Mouse (Mus musculus): ENCODE data around the gene Arid5b. TPM values are rescaled to one million over a fixed set of nuclear protein-coding genes. Genes with fewer than 3 reads are reported as not detected.
A peak's percentile ranks its signal among the peaks of the same experiment; 100 is the strongest.

Arid5b gene
- total RNA-seq, 2 experiments from 2014 or later, result 14.5 to 28.5 TPM

DNA sequence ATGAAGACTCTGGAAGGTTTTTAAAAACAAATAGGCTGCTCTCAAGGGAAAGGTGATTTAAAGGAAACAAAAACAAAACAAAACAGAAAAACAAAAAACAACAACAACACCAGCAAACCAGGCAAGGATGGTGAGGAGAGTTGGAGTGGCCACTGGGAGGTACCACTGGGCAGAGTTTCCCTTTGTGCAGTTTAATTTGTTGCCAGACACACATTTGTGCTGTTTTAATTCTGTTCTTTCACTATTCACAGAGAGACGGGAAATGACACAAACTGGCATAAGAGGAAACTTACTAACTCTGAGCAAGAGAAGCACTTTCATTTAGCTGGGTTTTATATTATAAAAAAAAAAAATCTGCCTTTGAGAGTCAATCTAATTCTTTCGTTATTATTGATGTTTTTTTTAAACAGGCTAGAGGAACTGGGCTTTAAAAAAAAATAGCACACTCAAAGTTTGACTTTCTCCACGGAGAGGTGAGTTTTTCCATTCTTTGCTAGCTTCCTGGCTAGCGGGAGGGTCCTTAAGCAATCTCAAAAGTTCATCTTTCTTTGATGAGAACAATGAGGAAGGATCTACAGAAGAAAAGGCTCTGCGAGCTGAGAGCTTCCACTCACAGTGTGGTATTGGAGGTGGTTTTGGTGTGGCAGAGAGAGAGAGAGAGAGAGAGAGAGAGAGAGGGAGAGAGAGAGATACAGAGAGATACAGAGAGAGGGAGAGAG, 39.7 kb downstream of the Arid5b start:
- ATAC-seq (ENCODE audit: poor library complexity, severe bottlenecking), result peak; percentile 25; the same call in 1 of the 2 replicates

DNA sequence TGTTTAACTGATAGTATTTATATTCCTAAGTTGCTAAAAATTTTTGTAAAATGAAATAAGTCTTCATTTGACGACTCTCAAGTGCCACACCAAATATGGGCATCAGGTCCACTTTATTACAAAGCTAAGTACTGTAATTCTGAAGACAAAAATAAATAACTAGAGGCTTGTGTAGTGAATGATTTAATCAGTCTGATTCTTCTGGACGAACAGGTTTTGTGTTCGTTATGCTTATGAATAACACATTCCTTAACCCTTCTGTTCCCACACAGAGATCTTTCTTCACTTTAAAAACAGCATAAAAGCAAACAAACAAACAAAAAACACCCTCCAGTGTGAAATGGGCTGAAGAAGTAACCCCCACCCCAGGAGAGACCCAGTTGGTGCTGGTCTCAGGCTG, 40.4 kb downstream of the Arid5b start:
- no peak for ATAC-seq (ENCODE audit: poor library complexity, severe bottlenecking)

DNA sequence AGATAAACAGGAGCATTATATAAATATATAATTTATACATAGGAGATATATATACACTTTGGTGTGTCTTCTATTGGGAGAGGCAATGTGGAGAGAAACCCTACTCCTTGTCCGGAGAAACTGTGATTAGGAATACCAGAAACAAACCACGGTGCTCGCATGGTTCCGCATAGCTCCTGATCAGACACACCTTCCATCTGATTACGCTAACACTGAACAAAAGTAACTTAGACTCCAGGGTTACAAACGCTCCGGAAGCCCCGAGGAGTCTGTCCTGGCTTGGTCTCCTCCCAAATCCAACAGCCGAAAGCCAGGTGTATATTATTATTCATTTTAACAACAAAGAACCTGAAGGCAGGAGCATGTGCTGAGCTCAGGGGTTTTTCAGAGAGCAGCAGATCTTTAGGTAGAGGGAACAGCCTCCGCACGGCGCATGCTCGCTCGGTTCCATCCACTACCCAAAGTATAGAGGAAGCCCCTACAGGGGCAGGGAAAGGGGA, 41.5 kb downstream of the Arid5b start:
- no peak for ATAC-seq (ENCODE audit: poor library complexity, severe bottlenecking)

DNA sequence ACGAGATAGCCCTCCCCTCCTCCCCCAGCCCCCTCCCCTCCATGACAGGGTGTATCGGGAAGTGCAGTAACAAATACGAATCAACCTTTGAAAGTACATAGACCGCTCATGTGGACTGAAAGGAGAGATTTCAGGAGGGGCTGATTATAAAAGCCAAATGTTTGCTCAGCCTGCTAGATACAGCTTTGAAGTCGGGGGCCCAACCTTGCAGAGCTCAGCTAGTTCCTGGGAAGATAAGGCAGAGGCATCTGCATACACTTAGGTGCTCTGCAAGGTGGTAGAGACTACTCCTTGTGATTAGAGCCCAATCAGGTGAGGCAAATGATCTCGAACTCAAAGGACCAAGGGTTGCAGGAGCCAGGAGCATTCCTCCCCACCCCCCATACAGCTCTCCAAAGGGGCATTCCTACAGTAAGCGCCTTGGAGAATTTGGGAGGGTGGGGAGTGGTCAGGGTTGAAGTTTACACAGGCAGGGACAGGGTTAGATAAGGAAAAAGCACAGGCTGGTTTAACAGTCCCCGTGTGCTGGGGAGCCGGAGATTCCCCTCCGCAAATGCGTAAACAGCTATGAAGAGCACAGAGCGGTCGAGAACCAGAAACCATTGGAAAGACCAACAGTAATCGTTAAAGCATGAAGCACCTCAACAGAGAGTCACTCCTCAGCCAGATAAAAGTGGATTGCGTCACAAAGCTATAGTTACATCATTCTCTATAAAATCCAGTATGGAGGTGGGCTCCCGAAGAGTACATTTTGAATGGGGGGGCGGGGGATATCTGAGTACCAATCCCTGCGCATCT, 47.0 kb downstream of the Arid5b start:
- no peak for ATAC-seq (ENCODE audit: poor library complexity, severe bottlenecking)

DNA sequence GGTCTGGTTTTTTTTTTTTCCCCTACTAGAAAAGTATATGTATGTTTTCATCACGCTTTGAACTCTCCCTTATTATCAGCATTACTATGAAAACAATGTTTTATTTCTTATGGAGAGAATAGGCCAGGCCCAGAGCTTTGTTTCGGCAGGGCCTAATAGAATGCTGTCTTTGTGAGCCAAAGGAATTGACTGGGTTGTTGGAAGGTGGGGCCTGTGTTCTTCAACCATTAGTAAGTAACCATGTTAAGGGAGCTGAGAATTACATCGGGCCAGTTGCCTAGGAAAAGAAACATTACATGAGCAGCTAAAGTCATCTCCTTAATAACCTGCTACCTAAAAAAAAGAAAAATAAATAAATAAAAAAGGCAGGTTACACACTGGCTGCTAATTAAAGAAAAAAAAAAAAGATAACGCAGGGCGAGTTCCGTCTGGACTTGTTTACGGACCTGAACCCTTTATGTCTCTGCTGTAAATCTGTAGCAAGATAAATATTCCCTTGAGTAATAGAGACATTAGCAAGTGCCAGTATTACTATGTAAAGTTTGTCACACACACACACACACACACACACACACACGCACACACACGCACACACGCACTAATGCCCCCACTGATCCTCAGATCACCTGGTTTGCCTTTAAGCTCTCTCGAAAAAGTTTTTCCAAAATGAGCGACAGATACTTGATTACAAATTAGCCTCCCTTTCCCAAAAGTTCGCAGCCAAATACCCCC, 47.7 kb downstream of the Arid5b start:
- no peak for ATAC-seq (ENCODE audit: poor library complexity, severe bottlenecking)

DNA sequence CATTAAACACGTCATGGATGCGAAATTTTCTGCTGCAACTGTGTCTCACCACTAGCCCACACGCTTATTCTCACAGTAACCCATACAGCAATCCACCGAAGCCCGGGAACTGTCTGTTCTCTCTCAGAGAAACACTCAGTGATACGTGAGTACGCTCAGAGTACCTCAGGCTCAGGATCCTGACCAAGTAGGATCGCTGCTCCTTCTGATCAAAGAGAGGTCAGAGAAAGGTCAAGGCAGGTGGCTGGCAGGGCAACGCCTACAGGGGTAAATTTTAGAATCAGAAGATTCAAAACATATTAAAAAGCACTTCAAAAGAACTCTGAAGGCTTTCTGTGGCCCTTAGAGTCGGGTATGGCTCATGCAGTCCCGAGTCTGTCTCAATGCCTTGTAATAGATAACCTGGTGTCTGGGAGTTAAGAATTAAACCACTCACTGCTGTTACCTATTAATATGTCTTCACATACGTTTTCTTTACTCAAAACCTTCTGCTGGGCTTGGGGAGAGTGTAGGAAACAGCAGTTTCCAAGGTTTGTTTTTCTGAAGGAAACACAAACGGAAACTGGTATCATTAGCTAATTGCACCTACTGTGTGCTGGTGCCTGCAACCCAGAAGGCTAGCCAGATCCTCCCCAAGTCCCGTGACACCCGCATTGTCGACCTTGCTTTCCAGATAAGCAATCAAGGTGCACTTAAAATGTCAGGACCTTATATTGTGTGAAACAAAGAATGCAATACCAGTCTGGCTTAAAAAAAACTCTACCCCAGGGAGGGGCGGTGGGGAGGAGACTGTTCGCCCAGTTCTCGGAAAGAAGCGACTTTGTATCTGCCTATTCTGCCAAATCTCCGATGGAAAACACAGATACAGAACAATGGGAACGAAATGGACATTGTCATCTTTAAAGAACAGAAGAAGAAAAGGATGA, 48.6 kb downstream of the Arid5b start:
- no peak for ATAC-seq (ENCODE audit: poor library complexity, severe bottlenecking)

DNA sequence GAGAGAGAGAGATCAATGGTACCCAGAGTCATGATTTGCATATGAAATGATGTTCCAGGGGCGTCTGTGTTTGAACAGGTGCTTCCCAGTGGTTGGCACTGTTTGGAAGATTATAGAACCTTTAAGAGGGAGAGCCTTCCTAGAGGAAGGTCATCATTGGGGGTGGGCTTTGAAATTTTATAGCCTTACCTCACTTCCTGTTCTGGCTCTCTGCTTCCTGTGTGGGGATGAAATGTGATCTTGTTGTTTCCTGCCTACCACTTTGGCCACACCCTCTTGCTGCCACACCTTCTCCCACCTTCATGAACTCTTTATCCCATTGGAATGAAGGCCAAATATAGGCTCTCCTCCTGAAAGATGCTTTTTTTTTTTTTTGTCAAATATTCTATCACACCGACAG, 55.9 kb downstream of the Arid5b start:
- ATAC-seq (ENCODE audit: poor library complexity, severe bottlenecking), result no peak

DNA sequence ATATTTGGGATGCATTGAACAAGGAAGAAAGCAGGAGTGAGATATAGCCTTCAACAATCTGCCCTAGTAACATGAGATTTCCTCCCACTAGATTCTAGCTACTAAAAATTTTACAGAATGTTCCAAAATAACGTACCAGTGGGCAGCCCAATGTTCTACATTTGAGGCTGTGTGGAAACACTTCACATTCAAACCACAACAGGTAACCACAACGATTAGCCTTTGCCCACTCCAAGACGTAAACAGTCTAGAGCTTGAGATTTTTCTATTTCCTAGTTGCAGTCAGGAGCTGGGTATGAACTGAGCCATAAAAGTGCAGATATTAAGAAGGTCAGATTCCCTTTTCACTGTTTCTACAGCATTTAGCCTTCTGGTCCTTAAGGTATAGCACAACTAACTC, 56.5 kb downstream of the Arid5b start:
- peak; percentile 45; the same call in 1 of the 2 replicates for ATAC-seq (ENCODE audit: poor library complexity, severe bottlenecking)

DNA sequence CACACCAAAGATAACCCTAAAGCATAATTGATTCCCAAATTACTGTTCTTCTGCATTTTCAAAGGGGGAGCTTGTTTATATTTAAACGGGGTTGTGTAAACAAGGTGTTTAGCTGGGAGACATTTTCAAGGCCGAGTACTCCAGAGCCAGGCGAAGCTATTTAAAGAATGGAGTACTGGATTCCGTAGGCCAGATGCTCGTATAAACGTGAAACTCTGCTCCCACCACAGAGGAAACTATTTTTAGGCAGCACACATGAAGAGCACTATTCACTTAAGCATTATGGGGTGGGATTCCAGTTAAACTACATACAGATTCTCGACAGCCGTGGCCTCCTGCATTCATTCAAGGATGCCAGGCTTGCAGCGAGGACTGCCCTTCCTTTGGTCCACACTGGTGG, 59.2 kb downstream of the Arid5b start:
- no peak for ATAC-seq (ENCODE audit: poor library complexity, severe bottlenecking)

DNA sequence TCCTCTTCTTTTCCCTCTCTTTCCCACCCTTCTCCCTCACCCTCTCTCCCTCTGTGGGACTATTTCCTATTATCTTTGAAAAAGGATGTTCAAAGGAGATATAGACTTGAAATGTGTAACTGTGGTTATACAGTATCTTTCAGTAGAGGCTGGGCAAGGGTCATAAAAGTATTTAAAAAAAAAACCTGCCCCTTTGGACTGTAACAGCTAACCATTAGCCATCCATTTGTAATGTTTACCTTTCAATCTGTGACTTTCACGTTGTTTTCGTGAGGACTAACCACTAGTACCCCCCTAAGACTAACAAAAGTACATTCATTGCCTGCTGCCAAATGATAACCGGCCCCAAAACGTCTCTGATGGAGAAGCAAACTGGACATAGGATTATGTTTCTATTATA, 59.9 kb downstream of the Arid5b start:
- no peak for ATAC-seq (ENCODE audit: poor library complexity, severe bottlenecking)

DNA sequence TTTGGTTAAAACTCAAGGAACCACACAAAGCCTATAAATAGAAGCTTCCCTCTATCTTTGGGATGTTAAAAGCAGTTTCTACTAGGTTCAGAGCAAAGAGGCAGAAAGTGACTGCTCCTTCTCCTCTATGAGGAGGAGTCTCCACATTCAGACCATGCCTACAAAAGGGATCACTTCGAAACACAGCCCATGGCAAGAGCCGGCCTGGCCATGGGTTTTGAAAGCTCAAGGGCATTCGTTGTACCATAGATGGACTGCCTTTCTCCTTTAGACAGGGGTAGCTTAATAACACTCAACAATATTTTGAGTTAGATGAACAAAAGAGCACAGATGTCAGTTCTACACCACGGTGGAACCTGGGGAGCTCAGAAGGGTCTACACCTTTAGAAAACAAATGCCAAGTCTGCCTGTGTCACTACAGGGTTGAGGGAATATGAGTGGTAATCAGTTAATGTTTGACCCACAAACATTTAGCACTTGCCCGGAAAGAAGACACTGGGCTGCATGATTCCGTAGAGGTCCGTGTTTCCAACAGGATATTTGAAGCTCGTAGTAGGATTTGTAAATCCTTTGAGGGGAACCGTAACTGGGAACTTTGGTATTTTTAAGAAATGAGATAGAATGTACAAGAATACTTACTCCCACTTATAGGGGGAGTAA, 63.6 kb downstream of the Arid5b start:
- no peak for ATAC-seq (ENCODE audit: poor library complexity, severe bottlenecking)

DNA sequence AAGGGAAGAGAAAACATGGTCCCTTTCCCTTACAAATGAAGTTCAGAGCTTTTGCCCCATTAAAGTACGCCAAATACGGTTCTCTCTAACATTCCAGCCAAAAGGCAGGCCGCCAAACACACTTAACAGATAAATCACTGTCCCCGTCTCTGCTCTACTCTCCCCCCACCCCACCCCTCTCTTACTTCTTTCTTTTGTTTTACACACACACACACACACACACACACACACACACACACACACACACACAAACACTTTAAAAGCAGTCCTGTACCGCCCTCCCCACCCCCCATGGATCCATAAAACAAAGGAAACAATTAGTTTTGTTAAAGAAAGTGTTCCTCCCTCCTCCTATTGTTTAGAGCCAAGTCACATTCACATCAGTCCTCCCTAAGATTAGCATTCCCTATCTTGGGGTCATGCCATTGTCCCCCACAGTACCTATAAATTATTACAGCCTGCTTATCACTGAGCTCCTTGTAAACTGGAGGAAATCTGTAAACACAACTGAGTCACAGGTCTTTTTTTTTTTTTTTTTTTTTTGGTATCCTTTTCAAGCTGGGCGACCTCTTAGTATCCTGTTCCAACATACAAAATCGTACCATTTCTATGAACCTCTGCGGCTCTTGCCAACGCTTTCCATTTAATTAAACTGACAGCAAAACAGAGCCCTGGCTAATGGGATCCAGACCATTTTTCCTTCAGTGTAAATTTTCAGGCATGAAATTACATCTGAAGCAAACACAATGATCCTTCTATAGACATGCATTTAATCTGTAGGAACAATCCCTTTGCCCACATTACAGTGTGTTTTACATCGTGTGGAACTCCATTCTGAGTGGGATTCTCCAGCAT, 66.3 kb downstream of the Arid5b start:
- no peak for ATAC-seq (ENCODE audit: poor library complexity, severe bottlenecking)

DNA sequence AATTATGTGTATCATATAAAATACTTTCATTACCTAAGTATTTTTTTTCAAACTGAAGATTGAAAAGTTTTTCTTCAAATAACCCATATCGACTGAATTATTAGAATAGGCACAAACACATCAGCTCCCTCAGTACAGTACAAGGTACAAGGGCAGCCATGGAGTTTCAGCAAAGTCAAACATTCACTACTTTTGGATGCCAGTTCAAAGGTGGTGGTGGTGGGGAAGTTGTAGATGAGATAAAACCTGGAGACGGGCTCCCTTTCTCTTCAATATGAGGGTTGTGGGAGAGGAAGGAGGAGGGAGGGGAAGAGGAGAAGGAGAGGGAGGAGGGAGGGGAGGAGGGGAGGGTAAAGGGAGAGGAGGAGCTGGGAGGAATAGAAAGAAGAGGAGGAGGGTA, 67.0 kb downstream of the Arid5b start:
- no peak for ATAC-seq (ENCODE audit: poor library complexity, severe bottlenecking)

DNA sequence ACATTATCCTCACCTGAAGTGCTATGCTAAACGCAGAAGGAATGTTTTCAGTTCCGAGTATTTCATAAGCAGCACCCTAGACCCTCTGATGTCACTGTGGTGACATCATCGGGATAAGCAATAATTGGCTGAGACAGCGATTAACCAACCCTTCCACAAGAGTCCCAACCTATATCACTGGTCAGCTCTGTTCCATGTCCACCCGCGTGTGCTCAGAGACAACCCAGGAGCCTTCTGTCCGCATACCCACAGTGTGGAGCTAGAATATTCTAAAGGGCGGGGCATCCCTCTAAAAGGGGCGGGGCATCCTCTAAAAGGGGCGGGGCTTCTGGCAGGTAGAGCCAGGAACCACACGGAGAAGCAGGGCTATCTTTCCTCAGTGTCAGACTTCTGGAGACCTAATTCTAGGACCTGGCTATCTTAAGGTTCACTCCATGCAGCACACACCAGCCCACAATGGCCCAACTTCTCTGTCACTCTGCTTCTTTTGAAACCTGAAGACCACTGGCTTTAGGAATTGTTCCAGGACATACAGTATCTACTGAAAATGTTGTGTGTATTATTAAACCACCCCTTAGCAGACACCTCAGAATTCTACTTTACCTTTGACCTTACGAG, 68.4 kb downstream of the Arid5b start:
- ATAC-seq (ENCODE audit: poor library complexity, severe bottlenecking), result no peak

DNA sequence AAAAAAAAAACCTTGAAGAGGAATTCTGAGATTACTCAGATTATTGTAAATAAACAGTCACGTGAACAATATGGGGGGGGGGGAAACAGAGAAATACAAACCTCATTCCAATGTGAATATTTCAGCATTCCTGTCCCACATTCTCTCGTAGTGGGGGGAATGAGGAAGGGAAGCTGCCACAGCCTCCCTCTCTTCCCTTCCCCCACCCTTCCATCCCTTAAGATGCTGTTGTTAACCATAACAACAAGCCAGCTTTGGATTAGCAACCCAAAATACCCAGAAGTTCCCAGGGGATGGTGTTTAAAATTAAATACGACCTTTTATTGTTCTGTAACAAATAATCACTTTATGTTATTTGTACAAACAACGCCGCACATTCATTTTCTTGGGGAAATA, 69.9 kb downstream of the Arid5b start:
- no peak for ATAC-seq (ENCODE audit: poor library complexity, severe bottlenecking)

DNA sequence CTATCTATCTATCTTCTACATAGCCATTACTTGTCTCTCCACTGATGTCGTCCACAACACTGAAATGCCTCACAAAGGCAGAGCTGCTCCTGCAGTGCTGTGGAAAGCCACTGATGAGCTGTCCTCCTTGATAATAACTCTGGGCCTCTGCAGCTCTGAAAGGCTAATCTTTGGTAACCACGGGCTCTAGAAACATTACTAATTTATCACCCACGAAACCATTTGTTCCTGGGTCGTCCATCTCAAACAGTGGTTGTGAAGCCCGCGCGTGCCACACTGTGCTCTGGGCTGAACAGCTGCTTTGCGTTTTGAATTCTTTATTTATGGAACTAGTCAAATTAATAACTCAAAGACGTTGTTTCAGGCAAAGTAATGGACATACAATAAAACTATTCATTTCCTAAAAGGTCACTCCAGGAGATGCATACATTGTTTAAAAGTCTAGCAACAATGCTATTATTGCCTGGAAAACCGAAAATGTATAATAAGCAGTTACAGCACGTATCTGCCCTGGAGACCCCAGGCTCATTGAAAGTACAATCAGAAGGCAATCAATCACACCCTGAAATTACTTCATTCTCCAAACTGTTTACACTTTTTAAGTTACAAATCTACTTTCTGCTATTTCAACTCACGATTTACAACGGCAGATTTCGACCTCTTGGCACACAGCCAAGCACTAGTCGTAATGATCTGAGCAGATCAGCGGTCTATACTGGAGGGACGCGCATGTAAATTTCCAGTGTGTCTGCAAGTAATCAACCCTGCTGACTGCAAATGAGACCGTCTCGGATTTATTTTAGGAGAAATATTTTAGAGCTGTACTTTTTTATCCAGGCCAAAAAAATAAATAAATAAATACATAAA, 70.5 kb downstream of the Arid5b start:
- ATAC-seq (ENCODE audit: poor library complexity, severe bottlenecking), result no peak

DNA sequence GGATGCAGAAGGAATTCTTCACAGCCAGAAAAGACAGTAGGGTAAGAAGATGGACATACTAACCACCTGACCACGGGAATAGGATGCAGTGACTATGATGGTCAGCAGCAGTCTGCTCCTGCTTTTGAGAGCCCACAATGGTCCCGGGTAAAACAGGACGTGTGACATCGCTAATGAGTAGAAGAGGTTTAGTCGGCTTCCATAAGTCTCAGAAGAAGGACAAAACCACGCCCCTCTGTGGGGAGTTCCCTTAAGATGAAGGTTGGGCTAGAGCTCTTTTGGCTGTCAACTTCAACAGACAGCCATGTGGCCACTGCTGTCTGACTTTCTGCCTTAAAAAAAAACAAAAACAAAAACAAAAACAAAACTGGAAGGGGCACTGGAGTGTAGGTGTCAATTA, 74.1 kb downstream of the Arid5b start:
- no peak for ATAC-seq (ENCODE audit: poor library complexity, severe bottlenecking)

DNA sequence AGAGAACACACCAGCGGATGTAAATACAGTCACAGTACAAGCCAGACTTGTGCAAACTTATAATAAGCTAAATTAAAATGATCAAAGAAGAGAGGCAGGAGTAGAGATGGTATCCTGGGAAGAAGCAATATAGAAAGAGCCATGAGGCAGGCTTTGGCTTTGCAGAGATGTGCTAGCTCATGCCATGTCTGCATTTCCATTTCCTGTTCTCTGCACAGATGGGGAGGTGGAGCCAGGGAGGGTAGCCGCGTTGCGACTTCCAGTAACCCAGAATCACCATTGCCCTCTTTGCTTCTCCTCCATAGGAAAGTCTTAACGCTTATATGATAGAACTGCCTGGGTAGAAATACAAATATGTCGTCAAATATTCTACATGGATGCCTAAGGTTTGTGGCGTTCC, 74.7 kb downstream of the Arid5b start:
- ATAC-seq (ENCODE audit: poor library complexity, severe bottlenecking), result 0 out of 2 replicates have a peak, but pooled peaks have one; percentile 38
